Mouse (Mus musculus) stomach, postnatal 0 days (tissue): ENCODE data around the gene Fer. TPM values are rescaled to one million over a fixed set of nuclear protein-coding genes. Genes with fewer than 3 reads are reported as not detected.

Experiments used
- ATAC-seq: fragments of 200-750 bp; cut with Nextera tagmentation; 2 replicates; pipeline ENCODE4 v1.8.0; 2017; ENCODE audit not compliant: low FRiP score, low TSS enrichment
- DNase-seq: peaks from one replicate; pipeline ENCODE4 v3.0.0-alpha.2; 2016; ENCODE audit warnings: low spot score
- H3K27ac ChIP-seq: fragments of 300-500 bp; sonication (generic); replicated peaks from 2 replicates; pipeline ENCODE4 v1.5.1; 2014; ENCODE audit warnings: mild to moderate bottlenecking, control low read depth
- H3K27me3 ChIP-seq: fragments of 300-500 bp; sonication (generic); 2 replicates; pipeline ENCODE4 v1.6.1; 2014; ENCODE audit warnings: low read length; ENCODE audit not compliant: control insufficient read depth, insufficient read depth
- H3K36me3 ChIP-seq: fragments of 300-500 bp; sonication (generic); 2 replicates; pipeline ENCODE4 v1.6.1; 2014; ENCODE audit warnings: low read length, mixed read lengths; ENCODE audit not compliant: control insufficient read depth, insufficient read depth
- H3K4me1 ChIP-seq: fragments of 300-500 bp; sonication (generic); replicated peaks from 2 replicates; pipeline ENCODE4 v1.6.1; 2014; ENCODE audit warnings: antibody characterized with exemption; ENCODE audit not compliant: control insufficient read depth, insufficient read depth
- H3K4me2 ChIP-seq: fragments of 300-500 bp; sonication (generic); replicated peaks from 2 replicates; pipeline ENCODE4 v1.6.1; 2014; ENCODE audit warnings: low read depth, mild to moderate bottlenecking, control low read depth, moderate library complexity
- H3K4me3 ChIP-seq: fragments of 300-500 bp; sonication (generic); 2 replicates; pipeline ENCODE4 v1.5.1; 2014; ENCODE audit warnings: low read depth, low read length, control low read depth
- H3K9ac ChIP-seq: fragments of 300-500 bp; sonication (generic); 2 replicates; pipeline ENCODE4 v1.6.1; 2014; ENCODE audit warnings: mild to moderate bottlenecking, low read length, control low read depth, mixed read lengths
- H3K9me3 ChIP-seq: fragments of 300-500 bp; sonication (generic); 2 replicates; pipeline ENCODE4 v1.6.1; 2016; ENCODE audit warnings: low read length; ENCODE audit not compliant: control insufficient read depth
- CTCF ChIP-seq: IDR thresholded peaks from 2 replicates; pipeline ENCODE4 v1.5.1; 2016; ENCODE audit warnings: antibody characterized with exemption, low read depth, mild to moderate bottlenecking, moderate library complexity
- EP300 ChIP-seq: optimal IDR thresholded peaks from 2 replicates; pipeline ENCODE3; 2016; ENCODE audit warnings: antibody characterized with exemption
- WGBS: fragments of 180-500 bp; shearing (Covaris S2); extraction: QIAGEN DNeasy Blood & Tissue Kit; methylation state at CpG from one replicate; pipeline ENCODE4 v1.1.7; 2014; 5-methylcytosine and 5-hydroxymethylcytosine counted together
- polyA plus RNA-seq: library from polyadenylated mRNA; unstranded; fragments of >200 nt; fragmentation: Nextera tagmentation; extraction: Ambion mirVana; gene quantifications from 2 replicates; pipeline ENCODE4 v1.2.1, GENCODE M21; 2015

The Fer gene
- polyA plus RNA-seq, 1 experiment from 2014 or later: 18.5 TPM

- WGBS: 73% methylated on average over 7 of the region's 7 CpGs
- no peak for DNase-seq
- TF ChIP-seq EP300: no peak
- TF ChIP-seq CTCF: no peak
Observed at GRCm38 (mm10) chr17:64045326-64045725, 182.5 kb downstream of the Fer start.

GRCm38 (mm10) chr17:64046557-64046956 is 183.7 kb downstream of the Fer start:
- ATAC-seq: no peak
- Histone ChIP-seq H3K4me3 (no peak overlapping the region), H3K9ac (no peak overlapping the region), H3K27me3 (no peaks in the 10 kb centered on the region), H3K9me3 (no peaks in the 10 kb centered on the region), H3K4me2 (no peak overlapping the region), H3K36me3 (no peaks in the 10 kb centered on the region), H3K27ac (no peak overlapping the region), H3K4me1 (no peaks in the 10 kb centered on the region)
- 90% methylated on average over 3 of the region's 3 CpGs for WGBS
- DNase-seq: no peak
- no peak for TF ChIP-seq EP300
- TF ChIP-seq CTCF: no peak

More at GRCm38 (mm10) chr17:64045326-64045725, 182.5 kb downstream of the Fer start:
- H3K4me1 ChIP-seq: no peaks in the 10 kb centered on the region
- H3K4me2 ChIP-seq: no peak overlapping the region
- H3K9me3 ChIP-seq: no peaks in the 10 kb centered on the region
- H3K4me3 ChIP-seq: no peak overlapping the region
- H3K27ac ChIP-seq: no peak overlapping the region
- no peak overlapping the region for H3K9ac ChIP-seq
- no peaks in the 10 kb centered on the region for H3K27me3 ChIP-seq
- ATAC-seq: no peak
- H3K36me3 ChIP-seq: no peaks in the 10 kb centered on the region

GRCm38 (mm10) chr17:64050911-64051310 is 188.0 kb downstream of the Fer start:
- no peaks in the 10 kb centered on the region for H3K4me1 ChIP-seq
- no peak overlapping the region for H3K9ac ChIP-seq
- H3K4me3 ChIP-seq: no peak overlapping the region
- H3K36me3 ChIP-seq: no peaks in the 10 kb centered on the region
- 90% methylated on average over 5 of the region's 5 CpGs for WGBS
- H3K27me3 ChIP-seq: no peaks in the 10 kb centered on the region
- H3K4me2 ChIP-seq: no peak overlapping the region
- no peak for DNase-seq
- no peaks in the 10 kb centered on the region for H3K9me3 ChIP-seq
- no peak for ATAC-seq
- TF ChIP-seq CTCF: no peak
- TF ChIP-seq EP300: no peak
- no peak overlapping the region for H3K27ac ChIP-seq

- H3K9ac ChIP-seq: no peak overlapping the region
- WGBS: 93% methylated on average over 11 of the region's 11 CpGs
- ATAC-seq (no peak), DNase-seq (no peak)
- no peak overlapping the region for H3K27ac ChIP-seq
- no peaks in the 10 kb centered on the region for H3K36me3 ChIP-seq
- H3K4me3 ChIP-seq: no peak overlapping the region
- H3K4me2 ChIP-seq: no peak overlapping the region
- TF ChIP-seq EP300 (no peak), CTCF (no peak)
- H3K4me1 ChIP-seq: no peaks in the 10 kb centered on the region
- no peaks in the 10 kb centered on the region for H3K9me3 ChIP-seq
- no peaks in the 10 kb centered on the region for H3K27me3 ChIP-seq
Observed at GRCm38 (mm10) chr17:64053636-64054035, 190.8 kb downstream of the Fer start.

GRCm38 (mm10) chr17:64060529-64060928 is 197.7 kb downstream of the Fer start:
- TF ChIP-seq CTCF: no peak
- TF ChIP-seq EP300: no peak
- Histone ChIP-seq H3K27me3 (no peaks in the 10 kb centered on the region), H3K4me3 (no peak overlapping the region), H3K4me2 (no peak overlapping the region), H3K4me1 (no peaks in the 10 kb centered on the region), H3K27ac (no peak overlapping the region), H3K9me3 (no peaks in the 10 kb centered on the region), H3K9ac (no peak overlapping the region), H3K36me3 (peaks cover 4% of the 10 kb centered on the region; the same call in 1 of the 2 replicates)
- ATAC-seq: peak; percentile 71; the same call in 1 of the 2 replicates
- peak; percentile 17 for DNase-seq

GRCm38 (mm10) chr17:64065243-64065642 is 202.4 kb downstream of the Fer start:
- H3K9ac ChIP-seq: no peak overlapping the region
- no peak overlapping the region for H3K27ac ChIP-seq
- WGBS: 84% methylated on average over 3 of the region's 3 CpGs
- H3K36me3 ChIP-seq: no peaks in the 10 kb centered on the region
- no peaks in the 10 kb centered on the region for H3K4me1 ChIP-seq
- H3K4me3 ChIP-seq: no peak overlapping the region
- no peaks in the 10 kb centered on the region for H3K9me3 ChIP-seq
- H3K27me3 ChIP-seq: no peaks in the 10 kb centered on the region
- ATAC-seq (no peak), DNase-seq (no peak)
- H3K4me2 ChIP-seq: no peak overlapping the region
- TF ChIP-seq EP300 (no peak), CTCF (no peak)
